Mouse (Mus musculus): ENCODE data around the gene Vamp5. TPM values are rescaled to one million over a fixed set of nuclear protein-coding genes. Genes with fewer than 3 reads are reported as not detected.

The Vamp5 gene
- polyA plus RNA-seq, 1 experiment from 2014 or later = 26.3 TPM

GRCm38 (mm10) chr6:72350214-72350613 is 30.1 kb downstream of the Vamp5 start:
- no peak overlapping the region for H3K27ac ChIP-seq (ENCODE audit: low read length)

GRCm38 (mm10) chr6:72348411-72348810 is 31.9 kb downstream of the Vamp5 start:
- Histone ChIP-seq H3K9me3 (ENCODE audit: control insufficient read depth, low read depth, low read length) (no peaks in the 10 kb centered on the region), H3K9ac (replicated peaks; ENCODE audit: low read depth, low read length) (no peak overlapping the region; the same call in 1 of the 2 replicates), H3K36me3 (ENCODE audit: control insufficient read depth, insufficient read depth, low read length) (peaks cover 24% of the 10 kb centered on the region; the same call in 1 of the 2 replicates), H3K27ac (ENCODE audit: low read length) (no peak overlapping the region), H3K4me2 (replicated peaks; ENCODE audit: low read depth, low read length) (peak overlapping the region; percentile 64; the same call in 1 of the 2 replicates), H3K4me3 (ENCODE audit: low read depth, low read length) (no peak overlapping the region), H3K4me1 (ENCODE audit: control insufficient read depth, insufficient read depth, low read length) (peaks cover 22% of the 10 kb centered on the region), H3K27me3 (ENCODE audit: control insufficient read depth, insufficient read depth, low read length) (no peaks in the 10 kb centered on the region)
- no peak for ATAC-seq (ENCODE audit: insufficient number of reproducible peaks, insufficient read depth, low FRiP score, low read depth)
- WGBS = 72% methylated on average over 10 of the region's 10 CpGs

More at GRCm38 (mm10) chr6:72350214-72350613, 30.1 kb downstream of the Vamp5 start:
- H3K4me1 ChIP-seq (ENCODE audit: control insufficient read depth, insufficient read depth, low read length) = peaks cover 16% of the 10 kb centered on the region
- no peak overlapping the region for H3K4me2 ChIP-seq (replicated peaks; ENCODE audit: low read depth, low read length)
- no peaks in the 10 kb centered on the region for H3K27me3 ChIP-seq (ENCODE audit: control insufficient read depth, insufficient read depth, low read length)
- WGBS = 93% methylated on average over 2 of the region's 2 CpGs
- H3K4me3 ChIP-seq (ENCODE audit: low read depth, low read length) = no peak overlapping the region
- H3K36me3 ChIP-seq (ENCODE audit: control insufficient read depth, insufficient read depth, low read length) = peaks cover 24% of the 10 kb centered on the region; the same call in 1 of the 2 replicates
- H3K9me3 ChIP-seq (ENCODE audit: control insufficient read depth, low read depth, low read length) = no peaks in the 10 kb centered on the region
- no peak overlapping the region for H3K9ac ChIP-seq (replicated peaks; ENCODE audit: low read depth, low read length)
- no peak for ATAC-seq (ENCODE audit: insufficient number of reproducible peaks, insufficient read depth, low FRiP score, low read depth)

- H3K27ac ChIP-seq (ENCODE audit: low read length) = peak within 1 kb of the TSS; percentile 59; the same call in 1 of the 2 replicates
- H3K9me3 ChIP-seq (ENCODE audit: control insufficient read depth, low read depth, low read length) = no peaks in the 10 kb centered on the region
- H3K36me3 ChIP-seq (ENCODE audit: control insufficient read depth, insufficient read depth, low read length) = peaks cover 25% of the 10 kb centered on the region
- peak within 1 kb of the TSS; percentile 64 for H3K4me2 ChIP-seq (replicated peaks; ENCODE audit: low read depth, low read length)
- H3K9ac ChIP-seq (replicated peaks; ENCODE audit: low read depth, low read length) = peak within 1 kb of the TSS; percentile 49
- under 1% methylated on average over 72 of the region's 72 CpGs for WGBS
- peak within 1 kb of the TSS; percentile 54 for H3K4me3 ChIP-seq (ENCODE audit: low read depth, low read length)
- H3K4me1 ChIP-seq (ENCODE audit: control insufficient read depth, insufficient read depth, low read length) = peaks cover 19% of the 10 kb centered on the region
- peak; percentile 67; the same call in 1 of the 2 replicates for ATAC-seq (ENCODE audit: insufficient number of reproducible peaks, insufficient read depth, low FRiP score, low read depth)
- H3K27me3 ChIP-seq (ENCODE audit: control insufficient read depth, insufficient read depth, low read length) = no peaks in the 10 kb centered on the region
Observed at GRCm38 (mm10) chr6:72347166-72347941, 32.9 kb downstream of the Vamp5 start, which contains the start of gene 0610030E20Rik. Gene 0610030E20Rik (plus strand): TSS chr6:72347317.

GRCm38 (mm10) chr6:72346261-72346660 is 34.0 kb downstream of the Vamp5 start:
- H3K4me2 ChIP-seq (replicated peaks; ENCODE audit: low read depth, low read length) = no peak overlapping the region
- no peak overlapping the region; the same call in 1 of the 2 replicates for H3K4me3 ChIP-seq (ENCODE audit: low read depth, low read length)
- H3K9ac ChIP-seq (replicated peaks; ENCODE audit: low read depth, low read length) = no peak overlapping the region
- no peak overlapping the region for H3K27ac ChIP-seq (ENCODE audit: low read length)
- H3K9me3 ChIP-seq (ENCODE audit: control insufficient read depth, low read depth, low read length) = no peaks in the 10 kb centered on the region
- no peaks in the 10 kb centered on the region for H3K27me3 ChIP-seq (ENCODE audit: control insufficient read depth, insufficient read depth, low read length)
- H3K36me3 ChIP-seq (ENCODE audit: control insufficient read depth, insufficient read depth, low read length) = peaks cover 28% of the 10 kb centered on the region
- peaks cover 13% of the 10 kb centered on the region; the same call in 1 of the 2 replicates for H3K4me1 ChIP-seq (ENCODE audit: control insufficient read depth, insufficient read depth, low read length)
- WGBS = 89% methylated on average over 4 of the region's 4 CpGs
- no peak for ATAC-seq (ENCODE audit: insufficient number of reproducible peaks, insufficient read depth, low FRiP score, low read depth)

- no peaks in the 10 kb centered on the region for H3K9me3 ChIP-seq (ENCODE audit: control insufficient read depth, low read depth, low read length)
- peaks cover 23% of the 10 kb centered on the region for H3K36me3 ChIP-seq (ENCODE audit: control insufficient read depth, insufficient read depth, low read length)
- no peak overlapping the region for H3K9ac ChIP-seq (replicated peaks; ENCODE audit: low read depth, low read length)
- H3K4me1 ChIP-seq (ENCODE audit: control insufficient read depth, insufficient read depth, low read length) = peaks cover 13% of the 10 kb centered on the region; the same call in 1 of the 2 replicates
- H3K27me3 ChIP-seq (ENCODE audit: control insufficient read depth, insufficient read depth, low read length) = no peaks in the 10 kb centered on the region
- ATAC-seq (ENCODE audit: insufficient number of reproducible peaks, insufficient read depth, low FRiP score, low read depth) = no peak
- H3K4me3 ChIP-seq (ENCODE audit: low read depth, low read length) = peak overlapping the region; percentile 82
- peak overlapping the region; percentile 91 for H3K4me2 ChIP-seq (replicated peaks; ENCODE audit: low read depth, low read length)
- no peak overlapping the region for H3K27ac ChIP-seq (ENCODE audit: low read length)
- 51% methylated on average over 6 of the region's 6 CpGs for WGBS
Observed at GRCm38 (mm10) chr6:72345633-72346032, 34.6 kb downstream of the Vamp5 start.

- peak; percentile 82 for ATAC-seq (ENCODE audit: insufficient number of reproducible peaks, insufficient read depth, low FRiP score, low read depth)
- no peaks in the 10 kb centered on the region for H3K9me3 ChIP-seq (ENCODE audit: control insufficient read depth, low read depth, low read length)
- WGBS = under 1% methylated on average over 30 of the region's 30 CpGs
Observed at GRCm38 (mm10) chr6:72345074-72345567, 35.1 kb downstream of the Vamp5 start, which contains the start of gene Usp39. Gene Usp39 (minus strand): TSS chr6:72345184.

GRCm38 (mm10) chr6:72344396-72345073 is 35.7 kb downstream of the Vamp5 start:
- H3K27ac ChIP-seq (ENCODE audit: low read length) = no peak overlapping the region

More at GRCm38 (mm10) chr6:72345074-72345567, 35.1 kb downstream of the Vamp5 start, which contains the start of gene Usp39:
- Histone ChIP-seq H3K27ac (ENCODE audit: low read length) (no peak within 1 kb of the TSS), H3K4me3 (ENCODE audit: low read depth, low read length) (peak within 1 kb of the TSS; percentile 82), H3K4me1 (ENCODE audit: control insufficient read depth, insufficient read depth, low read length) (peaks cover 13% of the 10 kb centered on the region; the same call in 1 of the 2 replicates), H3K9ac (replicated peaks; ENCODE audit: low read depth, low read length) (peak within 1 kb of the TSS; percentile 81), H3K4me2 (replicated peaks; ENCODE audit: low read depth, low read length) (peak within 1 kb of the TSS; percentile 91), H3K36me3 (ENCODE audit: control insufficient read depth, insufficient read depth, low read length) (peaks cover 18% of the 10 kb centered on the region), H3K27me3 (ENCODE audit: control insufficient read depth, insufficient read depth, low read length) (no peaks in the 10 kb centered on the region)

GRCm38 (mm10) chr6:72340481-72340880 is 39.8 kb downstream of the Vamp5 start:
- Histone ChIP-seq H3K9ac (replicated peaks; ENCODE audit: low read depth, low read length) (no peak overlapping the region), H3K4me1 (ENCODE audit: control insufficient read depth, insufficient read depth, low read length) (peaks cover 6% of the 10 kb centered on the region; the same call in 1 of the 2 replicates), H3K27ac (ENCODE audit: low read length) (no peak overlapping the region), H3K36me3 (ENCODE audit: control insufficient read depth, insufficient read depth, low read length) (peaks cover 38% of the 10 kb centered on the region), H3K9me3 (ENCODE audit: control insufficient read depth, low read depth, low read length) (no peaks in the 10 kb centered on the region), H3K4me2 (replicated peaks; ENCODE audit: low read depth, low read length) (no peak overlapping the region), H3K4me3 (ENCODE audit: low read depth, low read length) (no peak overlapping the region), H3K27me3 (ENCODE audit: control insufficient read depth, insufficient read depth, low read length) (no peaks in the 10 kb centered on the region)
- 63% methylated on average over 2 of the region's 2 CpGs for WGBS
- no peak for ATAC-seq (ENCODE audit: insufficient number of reproducible peaks, insufficient read depth, low FRiP score, low read depth)

More at GRCm38 (mm10) chr6:72344396-72345073, 35.7 kb downstream of the Vamp5 start:
- under 1% methylated on average over 42 of the region's 42 CpGs for WGBS
- peak overlapping the region; percentile 91 for H3K4me2 ChIP-seq (replicated peaks; ENCODE audit: low read depth, low read length)
- H3K9me3 ChIP-seq (ENCODE audit: control insufficient read depth, low read depth, low read length) = no peaks in the 10 kb centered on the region
- peaks cover 13% of the 10 kb centered on the region; the same call in 1 of the 2 replicates for H3K4me1 ChIP-seq (ENCODE audit: control insufficient read depth, insufficient read depth, low read length)
- H3K4me3 ChIP-seq (ENCODE audit: low read depth, low read length) = peak overlapping the region; percentile 82
- no peaks in the 10 kb centered on the region for H3K27me3 ChIP-seq (ENCODE audit: control insufficient read depth, insufficient read depth, low read length)
- ATAC-seq (ENCODE audit: insufficient number of reproducible peaks, insufficient read depth, low FRiP score, low read depth) = peak; percentile 35; the same call in 1 of the 2 replicates
- peaks cover 14% of the 10 kb centered on the region for H3K36me3 ChIP-seq (ENCODE audit: control insufficient read depth, insufficient read depth, low read length)
- peak overlapping the region; percentile 81 for H3K9ac ChIP-seq (replicated peaks; ENCODE audit: low read depth, low read length)

All from stomach, embryonic 14.5 days (tissue).